Mouse (Mus musculus) NIH3T3 (cell line): ENCODE data around the gene Mfsd4b2.
"Not testable (repeated sequence)": the region's sequence is repeated elsewhere in the genome, so short reads cannot be mapped to it uniquely, and the experiment has no call there.

Experiments used
- DNase-seq: peaks from one replicate; pipeline ENCODE4 v3.0.0-alpha.2; 2012; ENCODE audit warnings: low read depth

Gene Mfsd4b2

DNA sequence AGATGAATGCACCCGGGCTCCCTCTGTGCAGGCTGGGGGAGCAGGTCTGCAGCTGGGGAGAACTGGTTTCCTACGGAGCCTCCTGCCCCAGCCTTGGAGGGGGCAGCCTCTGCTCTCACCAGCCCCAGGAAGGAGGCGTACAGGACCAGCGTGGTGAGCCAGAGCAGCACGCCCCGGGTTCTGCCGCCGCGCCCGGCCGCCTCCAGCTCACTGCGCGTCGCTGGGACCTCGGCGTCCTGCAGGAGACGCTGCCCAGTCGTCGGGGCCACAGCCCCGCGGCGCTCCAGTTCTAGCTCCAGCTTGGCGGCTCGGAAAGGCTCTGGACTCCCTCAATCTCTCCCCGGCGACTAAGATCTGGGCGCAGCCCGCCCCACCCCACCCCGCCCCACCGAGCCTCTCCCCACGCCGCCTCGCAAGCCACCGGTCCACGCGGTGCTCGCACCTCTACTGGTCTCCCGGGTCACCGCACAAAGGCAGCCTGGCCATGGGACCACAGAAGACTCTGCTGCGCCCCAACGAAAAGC is at the start of gene Mfsd4b2:
Gene Mfsd4b2, minus strand, starts transcription at position 308 of the 524 bp plus-strand sequence.
- no peak for DNase-seq

DNA sequence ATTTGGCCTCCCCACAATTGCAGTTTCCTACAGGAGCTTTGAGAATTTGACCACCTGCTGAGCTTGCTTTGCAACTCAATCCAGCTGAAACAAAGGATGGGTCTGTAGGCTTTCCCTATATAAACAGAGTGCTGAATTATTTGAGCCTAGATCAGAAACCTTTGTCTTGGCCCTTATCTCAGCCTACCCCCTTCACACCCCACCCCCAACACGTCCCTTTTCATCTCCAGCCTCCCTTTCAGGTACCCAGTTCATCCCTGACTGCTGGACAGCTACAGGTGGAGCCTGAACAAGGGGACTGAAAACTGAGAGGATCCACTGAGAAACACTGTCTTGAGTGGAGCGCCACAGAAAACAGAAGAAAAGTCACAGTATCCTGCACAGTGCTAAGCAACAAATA is 49.0 kb upstream of the Mfsd4b2 start:
- DNase-seq = no peak

DNA sequence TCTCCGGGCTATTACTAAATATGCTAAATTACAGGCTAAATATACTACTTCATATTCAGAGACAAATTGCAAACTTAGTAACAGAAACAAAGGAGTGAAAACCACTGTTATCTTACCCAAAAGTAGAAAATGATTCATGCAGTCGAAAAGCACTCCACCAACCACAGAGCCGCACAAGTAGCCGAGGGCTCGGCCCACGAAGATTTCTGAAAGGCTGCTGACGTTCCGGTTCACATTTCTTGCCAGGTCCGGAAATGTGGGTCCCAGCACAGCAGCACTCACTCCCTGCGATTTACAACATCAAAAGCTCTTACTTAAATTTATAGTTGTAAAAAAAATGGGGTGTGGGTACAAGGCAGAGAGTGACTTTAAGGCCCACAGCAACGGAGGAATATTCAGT is 48.3 kb upstream of the Mfsd4b2 start:
- no peak for DNase-seq

DNA sequence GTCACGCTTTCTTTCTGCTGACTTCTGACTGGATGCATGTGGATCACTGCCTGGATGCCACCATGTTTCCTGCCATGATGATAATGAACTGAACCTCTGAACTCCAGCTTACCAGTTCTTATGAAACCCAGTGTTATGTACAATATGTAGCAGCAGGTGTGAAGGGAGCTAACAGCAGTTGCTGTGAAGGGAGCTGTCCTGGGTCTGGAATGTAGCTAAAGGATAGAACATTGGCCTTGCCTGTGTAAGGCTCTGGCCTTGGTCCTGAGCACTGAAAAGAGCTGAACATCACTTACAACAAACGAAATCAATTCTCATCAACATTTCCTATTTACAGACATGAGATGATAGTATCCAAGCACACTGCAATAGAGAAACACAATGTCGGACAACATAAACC is 40.8 kb upstream of the Mfsd4b2 start:
- DNase-seq = peak; percentile 73

DNA sequence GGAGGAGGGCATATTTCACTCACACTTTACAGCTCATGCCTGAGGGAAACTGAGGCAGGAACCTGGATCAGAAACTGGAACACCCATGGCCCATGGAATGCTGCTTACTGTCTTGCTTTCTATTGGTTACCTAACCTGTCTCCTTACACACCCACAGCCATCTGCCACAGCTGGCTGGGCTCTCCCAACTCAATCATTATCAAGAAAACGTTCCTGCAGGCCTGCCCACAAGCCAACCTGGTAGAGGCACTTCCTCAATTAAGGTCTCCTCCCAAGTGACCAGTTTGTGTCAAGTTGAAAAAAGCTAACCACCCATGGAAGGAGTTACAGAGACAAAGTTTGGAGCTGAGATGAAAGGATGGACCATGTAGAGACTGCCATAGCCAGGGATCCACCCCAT is 35.2 kb upstream of the Mfsd4b2 start:
- DNase-seq = no peak

DNA sequence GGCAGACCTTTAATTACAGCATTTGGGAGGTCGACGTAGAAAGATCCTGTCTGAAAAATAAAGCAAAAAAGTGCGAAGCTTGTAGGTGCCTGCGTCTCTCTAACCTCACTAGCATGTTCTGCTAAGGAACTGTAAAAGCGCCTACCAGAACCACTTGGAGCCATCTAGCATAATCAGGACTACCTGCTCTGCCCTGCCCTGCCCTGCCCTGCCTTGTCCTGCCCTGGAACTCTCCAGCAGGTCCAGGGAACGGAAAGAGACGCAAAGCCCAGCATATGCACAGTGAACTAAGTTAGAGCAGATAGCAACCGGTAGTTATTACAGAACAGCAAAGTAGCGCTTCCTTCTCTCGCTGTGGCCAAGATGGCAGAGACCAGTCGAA is 33.7 kb upstream of the Mfsd4b2 start:
- DNase-seq = no peak

DNA sequence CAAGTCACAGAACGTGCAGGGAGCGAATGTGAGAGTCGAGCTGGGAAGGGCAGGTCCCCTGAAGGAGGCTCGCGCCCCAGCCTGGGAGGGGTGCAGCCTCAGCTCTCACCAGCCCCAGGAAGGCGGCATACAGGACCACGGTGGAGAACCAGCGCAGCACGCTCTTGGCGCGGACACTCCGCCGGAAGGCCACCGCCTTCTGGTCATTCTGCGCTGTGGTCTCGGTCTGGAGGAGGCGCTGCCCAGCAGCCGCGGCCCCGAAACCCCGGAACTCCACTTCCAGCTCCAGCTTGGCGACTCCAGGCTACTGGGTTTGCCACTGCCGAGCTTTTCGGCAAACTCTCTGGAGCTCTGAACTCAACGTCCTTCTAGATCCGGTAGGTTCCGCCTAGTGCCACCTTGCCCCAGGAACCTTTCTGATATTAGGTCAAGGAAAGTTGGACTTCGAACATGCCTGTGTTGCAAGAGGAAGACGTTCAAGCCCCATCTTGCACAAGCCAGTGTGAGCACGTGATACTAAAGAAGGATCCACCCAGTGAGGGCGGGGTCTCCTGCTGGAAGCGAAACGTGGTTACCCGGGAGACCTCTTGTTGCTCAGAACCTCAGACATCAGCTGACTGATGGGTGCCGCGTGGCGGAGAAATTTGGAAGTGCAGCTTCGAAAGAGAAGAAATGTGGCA is 33.2 kb upstream of the Mfsd4b2 start, which contains the start of gene Mfsd4b3:
Gene Mfsd4b3, minus strand, starts transcription at position 393 of the 680 bp plus-strand sequence.
- peak; percentile 95 for DNase-seq

DNA sequence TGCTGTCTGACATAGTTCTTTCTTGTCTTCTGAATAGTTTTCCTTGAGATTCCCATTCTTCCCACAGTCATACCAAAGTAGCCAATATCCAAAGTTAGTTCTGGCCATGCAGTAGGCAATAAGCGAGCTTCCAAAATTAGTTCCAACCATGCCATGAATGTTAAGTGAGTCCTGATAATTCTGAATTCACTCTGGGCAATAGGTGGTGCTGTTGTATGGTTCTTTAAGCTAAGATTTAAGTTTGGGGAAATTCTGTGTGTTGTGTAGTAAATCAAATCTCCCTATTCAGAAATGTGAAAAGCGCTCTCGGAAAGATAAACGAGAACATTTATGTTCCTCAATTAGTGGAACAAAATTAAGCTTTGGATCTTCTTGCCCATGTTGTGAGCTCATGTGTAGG is 31.5 kb upstream of the Mfsd4b2 start:
- DNase-seq = peak; percentile 75

DNA sequence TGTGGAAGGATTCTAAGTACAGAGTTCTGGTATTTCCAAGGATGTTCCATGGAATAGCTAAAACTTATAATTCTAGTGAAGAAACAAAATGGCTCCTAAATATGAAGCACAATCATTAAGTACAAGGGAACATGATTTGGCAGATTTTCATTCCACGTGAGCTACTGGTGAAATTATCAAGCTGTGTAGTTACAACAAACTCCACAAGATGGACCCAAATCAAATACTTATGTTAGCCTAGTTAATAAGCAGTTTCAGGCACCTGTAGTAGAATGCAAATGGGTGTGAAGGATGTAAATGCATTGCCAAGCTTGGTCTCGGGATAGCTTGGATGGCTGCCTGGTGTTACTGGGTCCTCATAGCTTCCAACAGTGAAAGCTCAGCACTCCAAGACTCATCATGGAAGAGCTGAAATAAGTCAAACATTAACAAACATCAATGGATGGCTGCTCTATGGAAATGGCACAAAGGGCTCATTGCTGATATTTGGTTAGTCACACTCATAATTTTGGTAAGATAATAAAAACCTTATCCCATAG is 29.7 kb upstream of the Mfsd4b2 start:
- no peak for DNase-seq

DNA sequence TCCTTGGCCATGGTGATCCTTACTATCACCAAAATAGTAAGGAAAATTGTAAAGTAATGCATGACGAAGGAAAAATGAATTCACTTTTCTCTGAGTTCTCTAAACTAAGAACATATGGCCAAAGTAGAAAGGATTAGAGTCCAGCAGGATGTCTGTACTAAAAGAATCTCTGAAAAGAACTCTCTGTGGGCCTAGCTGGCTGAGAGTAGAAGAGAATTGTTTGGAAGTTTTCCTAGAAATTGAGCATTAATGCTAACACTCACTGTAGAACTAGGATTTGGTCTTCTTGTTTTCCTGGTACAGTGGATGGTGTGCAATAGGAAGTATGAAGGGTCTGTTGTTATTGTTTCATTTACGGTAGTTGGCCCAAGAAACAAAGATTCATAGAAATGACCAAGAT is 28.4 kb upstream of the Mfsd4b2 start:
- DNase-seq = peak; percentile 53

DNA sequence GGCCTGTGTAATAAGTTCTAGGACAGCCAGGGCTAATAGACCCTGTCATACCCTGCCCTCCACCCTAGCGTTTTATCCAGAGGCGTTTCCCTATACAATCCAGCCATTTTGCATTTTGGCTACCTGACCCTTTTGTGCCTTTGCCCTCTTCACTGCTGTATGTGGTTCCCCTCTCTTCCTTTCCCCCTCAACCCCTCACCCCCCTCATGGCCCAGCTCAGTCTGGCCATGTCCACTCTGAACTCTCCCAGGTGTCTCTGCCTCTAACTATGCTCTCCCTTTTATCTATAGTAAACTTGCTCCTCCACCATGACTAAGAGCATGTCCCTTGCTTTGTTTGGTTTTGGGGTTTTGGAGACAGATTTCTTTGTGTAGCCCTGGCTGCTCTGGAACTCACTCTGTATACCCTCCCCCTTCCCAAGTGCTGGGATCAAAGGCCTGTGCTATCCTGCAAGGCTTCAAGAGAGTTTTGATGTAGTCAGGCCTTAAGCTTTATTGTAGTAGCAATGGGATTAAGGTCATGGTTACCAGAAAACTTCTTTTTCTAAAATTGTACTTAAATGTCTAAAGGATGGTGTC is 22.7 kb upstream of the Mfsd4b2 start:
- DNase-seq = no peak

DNA sequence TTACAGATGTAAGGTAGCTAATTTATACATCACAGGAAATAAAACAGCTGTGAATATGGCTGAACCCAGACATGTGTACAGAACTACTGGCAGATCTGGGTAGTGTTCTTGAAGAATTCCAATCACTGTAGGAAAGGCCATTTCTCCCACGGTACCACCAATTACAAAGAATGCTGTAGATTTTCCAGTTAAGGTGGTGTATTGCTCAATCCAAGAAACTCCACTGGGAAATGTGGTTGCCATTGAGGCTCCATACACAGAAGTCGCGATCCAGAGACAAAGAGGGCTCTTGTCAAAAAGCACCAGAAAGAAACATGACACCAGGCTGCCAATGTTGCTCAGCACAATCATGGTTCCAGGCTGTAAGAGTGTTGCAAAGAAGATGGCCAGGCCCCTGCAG is 20.5 kb upstream of the Mfsd4b2 start:
- peak; percentile 27 for DNase-seq

DNA sequence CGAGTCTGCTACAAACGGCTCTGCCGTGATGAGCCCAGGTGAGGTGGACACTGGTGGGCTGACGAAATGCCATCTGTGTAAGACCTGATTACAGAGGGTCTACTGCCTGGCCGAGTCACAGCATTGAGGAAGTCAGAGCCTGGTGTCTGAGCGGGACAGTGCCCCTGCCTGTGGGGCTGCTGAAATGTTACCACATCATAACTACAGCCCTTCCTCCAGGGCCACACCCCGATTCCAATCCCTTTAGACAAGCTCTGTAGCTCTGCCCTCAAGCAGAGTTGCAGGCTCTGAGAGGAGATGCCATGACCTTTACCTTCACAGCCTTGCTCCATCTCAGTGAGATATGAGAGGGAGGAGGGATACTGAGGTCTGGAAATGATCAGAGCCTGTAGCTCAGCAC is 9.8 kb upstream of the Mfsd4b2 start:
- peak; percentile 29 for DNase-seq

DNA sequence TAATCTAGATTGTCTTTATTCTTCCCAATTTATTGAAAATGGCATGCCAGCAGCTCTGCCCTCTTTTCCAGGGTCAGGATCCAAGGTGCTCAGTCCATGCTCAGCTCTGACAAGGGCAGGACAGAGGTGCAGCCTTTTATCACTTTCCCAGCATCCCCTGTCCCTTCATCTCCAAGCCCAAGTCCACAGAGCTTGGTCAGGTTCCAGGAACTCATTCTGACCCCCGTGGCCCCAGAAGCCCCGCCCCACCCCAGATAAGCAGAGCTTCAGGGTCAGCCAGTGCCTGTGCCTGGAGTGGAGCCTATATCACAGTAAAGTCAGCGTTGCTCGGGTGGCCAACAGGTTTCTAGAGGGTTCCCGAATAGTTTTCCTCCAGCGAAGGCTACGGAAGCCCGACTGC is 2.2 kb downstream of the Mfsd4b2 start:
- not testable (repeated sequence) for DNase-seq

DNA sequence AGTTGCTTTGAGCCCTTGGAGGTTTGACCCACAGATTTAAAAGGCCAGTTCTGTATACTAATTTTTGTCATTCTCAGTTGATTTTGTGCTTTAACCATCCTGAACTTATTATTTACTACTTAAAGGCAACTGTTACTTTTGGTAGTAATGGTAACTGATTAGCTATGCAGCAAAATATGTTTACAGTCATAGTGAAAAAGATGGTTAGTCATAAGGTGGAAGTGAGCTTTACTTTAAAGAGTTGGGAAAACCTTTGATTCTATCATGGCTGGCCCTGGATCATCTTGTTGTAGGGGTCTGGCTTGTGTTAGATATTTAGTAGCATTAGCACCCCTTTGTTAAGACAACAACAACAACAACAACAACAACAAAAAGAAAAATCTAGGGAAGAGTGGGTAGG is 14.1 kb downstream of the Mfsd4b2 start:
- DNase-seq = no peak

DNA sequence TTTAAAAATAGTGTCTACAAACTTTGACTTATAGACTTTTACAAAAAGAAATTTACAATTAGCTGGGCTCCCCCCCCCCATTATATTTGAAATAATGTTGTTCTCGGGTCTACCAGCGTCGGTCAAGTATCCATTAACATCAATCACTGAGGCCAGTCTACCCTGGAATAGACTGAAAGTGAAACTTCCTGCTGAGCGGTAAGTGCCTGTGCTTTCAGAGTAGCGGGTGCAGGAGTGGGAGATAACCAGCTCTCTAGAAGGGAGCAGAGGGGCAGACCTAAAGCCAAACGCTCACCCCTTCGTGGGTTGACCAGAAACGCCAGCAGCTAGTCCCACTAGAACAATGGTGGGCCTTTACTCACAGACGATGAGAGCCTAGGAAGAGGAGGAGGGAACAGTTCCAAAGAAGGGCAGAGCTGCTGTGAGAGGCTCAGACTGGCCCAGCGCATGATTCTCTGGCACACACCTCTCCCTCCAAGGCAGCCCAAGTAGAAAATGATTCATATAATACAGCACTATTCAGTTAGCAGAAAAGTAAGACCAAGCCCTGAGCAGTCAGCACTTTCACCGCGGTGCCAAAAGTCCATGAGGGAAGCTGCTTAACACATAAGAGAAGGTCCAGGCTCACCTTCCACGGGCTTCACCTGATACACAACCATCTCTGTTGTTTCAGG is 17.8 kb downstream of the Mfsd4b2 start:
- peak; percentile 36 for DNase-seq

DNA sequence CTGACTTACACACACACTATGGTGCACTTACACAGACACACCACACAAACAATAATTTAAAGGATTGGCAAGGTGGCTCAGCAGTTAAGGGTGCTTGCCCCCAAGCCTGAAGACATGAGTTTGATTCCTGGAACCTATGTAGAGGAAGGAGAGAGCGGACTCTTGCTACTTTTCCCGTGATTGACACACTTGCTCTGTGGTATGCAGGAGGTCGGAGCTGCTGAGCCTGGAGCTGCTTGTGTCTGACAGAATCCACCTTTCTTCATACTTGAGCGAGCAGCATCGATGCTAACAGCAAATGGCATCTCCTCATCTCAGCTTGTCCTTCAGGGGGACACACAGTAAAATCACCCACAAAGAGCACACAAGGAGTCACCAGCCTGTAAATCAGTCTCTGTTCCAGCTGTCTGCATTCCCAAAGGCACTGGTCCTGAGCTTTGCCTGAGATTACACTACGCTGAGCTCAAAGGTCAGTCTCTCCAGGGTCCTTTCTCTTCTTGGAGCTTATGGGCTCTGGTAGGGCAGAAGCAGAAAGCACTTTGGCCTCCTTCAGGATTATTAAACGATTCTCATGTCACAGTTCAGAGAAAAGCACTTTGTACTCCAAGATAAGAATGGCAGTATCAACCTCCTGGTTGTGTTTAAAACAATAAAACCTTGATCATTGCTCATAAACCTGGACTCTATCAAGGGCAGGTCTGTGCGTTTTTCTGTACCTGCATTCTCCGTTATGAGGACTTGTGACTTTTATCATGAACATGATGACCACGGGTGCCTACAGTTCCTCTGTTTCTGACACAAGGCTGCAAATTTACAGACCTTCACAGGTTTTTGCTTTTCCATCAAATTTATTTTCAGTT is 19.7 kb downstream of the Mfsd4b2 start:
- no peak for DNase-seq

DNA sequence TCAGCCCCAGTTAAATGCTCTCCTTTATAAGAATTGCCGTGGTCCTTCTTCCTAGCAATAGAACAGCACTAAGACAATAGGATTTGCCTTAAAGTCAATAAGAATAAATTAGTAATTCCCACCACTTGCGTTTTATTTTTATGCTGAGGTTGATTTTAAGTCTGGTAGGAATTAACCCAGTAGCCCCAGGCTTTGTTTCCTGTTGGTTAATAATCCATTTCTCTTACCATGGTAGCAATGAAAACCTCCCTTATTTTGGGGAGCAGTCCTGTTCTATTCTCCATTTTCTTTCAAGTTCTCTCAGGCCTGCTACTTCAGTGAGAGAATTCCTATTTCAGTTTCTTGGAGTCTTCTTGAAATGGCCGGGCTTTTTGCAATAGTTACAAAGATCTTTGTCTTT is 22.5 kb downstream of the Mfsd4b2 start:
- DNase-seq = no peak

DNA sequence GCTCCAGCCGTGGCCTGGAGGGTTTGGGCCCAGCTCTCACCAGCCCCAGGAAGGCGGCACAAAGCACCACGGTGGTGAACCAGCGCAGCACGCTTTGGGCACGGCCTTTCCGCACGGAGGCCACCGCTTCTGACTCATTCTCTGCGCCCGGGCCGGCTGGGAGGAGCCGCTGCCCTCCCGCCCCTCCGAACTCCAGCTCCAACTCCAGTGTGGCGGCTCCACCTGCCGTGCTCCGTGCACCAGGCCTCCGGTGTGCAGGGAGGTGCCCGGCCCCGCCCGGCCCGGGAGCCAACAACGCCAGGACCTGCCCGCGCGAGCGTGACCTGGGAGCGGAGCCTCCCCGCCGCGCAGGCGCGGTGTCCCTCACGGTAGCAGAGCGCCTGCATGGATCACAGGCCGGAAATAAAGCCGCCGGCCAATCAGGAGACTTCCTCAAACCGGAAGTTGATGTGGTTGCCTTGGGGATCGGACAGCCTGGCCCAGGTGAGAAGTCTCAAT is 27.8 kb downstream of the Mfsd4b2 start, which contains the start of gene Mfsd4b4:
Gene Mfsd4b4, minus strand, starts transcription at position 365 of the 498 bp plus-strand sequence.
- DNase-seq = peak; percentile 95

DNA sequence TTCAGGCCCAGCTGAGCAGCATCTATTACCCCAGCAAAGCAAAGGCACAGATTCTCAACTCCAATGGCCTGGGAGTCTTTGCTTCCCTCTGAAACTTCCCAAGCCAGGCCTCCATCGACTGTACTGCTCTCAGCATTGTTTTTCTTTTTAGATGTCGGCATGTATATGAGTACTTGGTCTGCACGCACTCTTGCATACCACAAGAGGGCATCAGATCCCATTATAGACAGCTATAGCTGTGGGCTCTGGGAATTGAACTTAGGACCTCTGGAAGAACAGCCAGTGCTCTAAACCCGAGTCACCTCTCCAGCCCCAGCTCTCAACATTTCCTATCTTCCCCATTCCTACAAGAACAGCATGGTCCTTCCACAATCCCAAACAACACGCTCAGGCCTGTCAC is 30.2 kb downstream of the Mfsd4b2 start:
- DNase-seq = peak; percentile 14
